Mouse (Mus musculus) kidney, postnatal 25 days (tissue): ENCODE data around the gene Btf3l4.

ENCODE experiments used
- DNase-seq, 2 experiments: peaks; one replicate each; pipeline ENCODE4 v3.0.0; 2021; ENCODE audit warnings: mixed read lengths in 2 of 2

Gene Btf3l4

GRCm38 (mm10) chr4:108811550-108811949, 21.9 kb downstream of the Btf3l4 start:
- no peak for DNase-seq

GRCm38 (mm10) chr4:108811142-108811541, 22.3 kb downstream of the Btf3l4 start:
- DNase-seq = no peak

- DNase-seq = no peak
These were observed 29.9 kb downstream of the Btf3l4 start for GRCm38 (mm10) chr4:108803535-108803934.

- peak; percentile 79 to 93 for DNase-seq
These were observed 35.2 kb downstream of the Btf3l4 start for GRCm38 (mm10) chr4:108798083-108798830.

- peak; percentile 25 to 49 for DNase-seq
These were observed 36.7 kb downstream of the Btf3l4 start for GRCm38 (mm10) chr4:108796701-108797100.

- no peak for DNase-seq
These were observed 39.5 kb downstream of the Btf3l4 start for GRCm38 (mm10) chr4:108793941-108794340.

GRCm38 (mm10) chr4:108790507-108790906, 42.9 kb downstream of the Btf3l4 start:
- DNase-seq = no peak

- no peak for DNase-seq
These were observed 44.0 kb downstream of the Btf3l4 start for GRCm38 (mm10) chr4:108789258-108789936.

- no peak for DNase-seq
These were observed 50.9 kb downstream of the Btf3l4 start for GRCm38 (mm10) chr4:108782421-108783085.

- DNase-seq = peak in 1 of 2 experiments; percentile 43
These were observed 51.8 kb downstream of the Btf3l4 start for GRCm38 (mm10) chr4:108781596-108781995.

- DNase-seq = no peak
These were observed 52.6 kb downstream of the Btf3l4 start for GRCm38 (mm10) chr4:108780864-108781205.

- peak; percentile 78 to 89 for DNase-seq
These were observed 53.2 kb downstream of the Btf3l4 start, which contains the start of gene Zfyve9 for GRCm38 (mm10) chr4:108780057-108780863. Gene Zfyve9 (minus strand): TSS chr4:108780798.

- no peak for DNase-seq
These were observed 53.7 kb downstream of the Btf3l4 start for GRCm38 (mm10) chr4:108779763-108780056.

GRCm38 (mm10) chr4:108768527-108768926, 64.9 kb downstream of the Btf3l4 start:
- no peak for DNase-seq
